Mouse (Mus musculus): Measurements from ENCODE around the gene Fam173b.

GRCm38 (mm10) chr15:31554855-31555254, 46.8 kb upstream of the Fam173b start:
- TF ChIP-seq CTCF (conservative IDR thresholded peaks at IDR 0.05; ENCODE audit: low read length) (no peak), POU5F1 (IDR thresholded peaks at IDR 0.05; ENCODE audit: borderline replicate concordance, low read length) (no peak)
